8 mouse cellular contexts compared by ENCODE assay signal in genomic region chr2:167660611-167660971, GRCm38 (mm10). TPM values are rescaled to one million over a fixed set of nuclear protein-coding genes. Genes with fewer than 3 reads are reported as not detected.
DNase-seq lines count a peak whose midpoint lies in the region; ATAC-seq and TF ChIP-seq lines count a peak whose summit lies in the region.

No protein-coding gene starts in this region.

- H3K9me3 ChIP-seq in heart, postnatal 0 days (replicated peaks; ENCODE audit: control insufficient read depth, low read length): no peaks in the 10 kb centered on the region

- no peak for TF ChIP-seq POLR2A in bone marrow macrophage, adult 2 months (IDR thresholded peaks at IDR 0.05; ENCODE audit: borderline replicate concordance, low read depth, low read length)

- peak overlapping the region; percentile 87 for H3K4me3 ChIP-seq in left cerebral cortex, adult 2 months
- peak overlapping the region; percentile 79 for H3K4me3 ChIP-seq in bone marrow macrophage, adult 2 months (ENCODE audit: insufficient read depth, low read length)
- H3K4me3 ChIP-seq in heart, postnatal 0 days (ENCODE audit: low read depth, low read length): peak overlapping the region; percentile 90

- no peak for TF ChIP-seq CTCF in left cerebral cortex, adult 2 months (IDR thresholded peaks at IDR 0.05)
- no peak for TF ChIP-seq CTCF in bone marrow macrophage, adult 2 months (IDR thresholded peaks at IDR 0.05; ENCODE audit: low read depth, low read length)
- no peak for TF ChIP-seq CTCF in heart, postnatal 0 days (IDR thresholded peaks at IDR 0.05; ENCODE audit: low read depth)

- peaks cover 28% of the 10 kb centered on the region for H3K4me1 ChIP-seq in bone marrow macrophage, adult 2 months (ENCODE audit: control insufficient read depth, insufficient read depth, low read length)
- H3K4me1 ChIP-seq in heart, postnatal 0 days (ENCODE audit: control insufficient read depth, insufficient read depth): peaks cover 26% of the 10 kb centered on the region

- H3K9ac ChIP-seq in heart, postnatal 0 days (replicated peaks; ENCODE audit: low read depth, low read length): peak overlapping the region; percentile 92

- no peak for TF ChIP-seq EP300 in heart, postnatal 0 days (IDR thresholded peaks at IDR 0.05; ENCODE audit: low read depth)

- intact Hi-C loops in left cerebral cortex, adult 2 months (cut with DNase I): loop anchor here (2.0 kb wide), 1 partner anchor 26 kb away; no protein-coding TSS in a partner anchor
- intact Hi-C loops in left cerebral cortex, postnatal 4 days (cut with DNase I): no loop called here
- intact Hi-C loops in gastrocnemius, postnatal 14 days (cut with DNase I; ENCODE audit: low total_unique reads): no loop called here

- no peaks in the 10 kb centered on the region for H3K36me3 ChIP-seq in heart, postnatal 0 days (replicated peaks; ENCODE audit: control insufficient read depth, insufficient read depth, low read length)

- peak overlapping the region; percentile 99 for H3K4me2 ChIP-seq in heart, postnatal 0 days (ENCODE audit: low read depth, low read length)

- no peak for DNase-seq in left cerebral cortex, adult 2 months (ENCODE audit: extremely low spot score in 1 of 2, low spot score in 2 of 2)
- DNase-seq in left cerebral cortex, postnatal 4 days: no peak
- peak; percentile 7 for DNase-seq in heart, postnatal 0 days (ENCODE audit: low spot score)
- peak; percentile 18 for DNase-seq in lung, postnatal 25 days (ENCODE audit: low spot score)
- DNase-seq in layer of hippocampus, adult 9-11 months: no peak
- DNase-seq in adrenal gland, postnatal 10 days: no peak
- no peak for DNase-seq in gastrocnemius, postnatal 14 days

- ATAC-seq in heart, postnatal 0 days (ENCODE audit: insufficient read depth, low read depth): no peak

- H3K27me3 ChIP-seq in heart, postnatal 0 days (ENCODE audit: control insufficient read depth, insufficient read depth, low read length): no peaks in the 10 kb centered on the region

- H3K27ac ChIP-seq in left cerebral cortex, adult 2 months: peak overlapping the region; percentile 89
- H3K27ac ChIP-seq in bone marrow macrophage, adult 2 months (ENCODE audit: insufficient read depth, low read depth, low read length): peak overlapping the region; percentile 99
- peak overlapping the region; percentile 81 for H3K27ac ChIP-seq in heart, postnatal 0 days (ENCODE audit: low read depth)

- under 1% methylated on average over 12 of the region's 12 CpGs for WGBS in heart, postnatal 0 days

RNA-seq across cellular contexts. Expression of gene Gm20431, which starts 0.7 kb away (rescaled TPM):
- 10 to 100 TPM; 29.1 to 38.0 TPM for total RNA-seq in left cerebral cortex, adult 2 months (2021)
- total RNA-seq in left cerebral cortex, postnatal 4 days (2021): 10 to 100 TPM; 30.8 to 32.7 TPM
- 13.5 and 19.6 TPM in 2 replicates for polyA plus RNA-seq in bone marrow macrophage, adult 2 months (2012; ENCODE audit: insufficient read depth, insufficient read length, missing spikeins)
- total RNA-seq in heart, postnatal 0 days (2014; rRNA removed; ENCODE audit: low replicate concordance): 5.8 and 25.5 TPM in 2 replicates
- polyA plus RNA-seq in heart, postnatal 0 days (2015; fragmentation: Nextera tagmentation; extraction: Ambion mirVana): 2.7 and 5.1 TPM in 2 replicates
- 10 to 100 TPM; 16.4 to 17.5 TPM for total RNA-seq in adrenal gland, postnatal 10 days (2021)
- total RNA-seq in gastrocnemius, postnatal 14 days (2021): 10 to 100 TPM; 10.3 to 12.3 TPM

RNA-seq across cellular contexts. Expression of gene Cebpb, which starts 28.1 kb away (rescaled TPM):
- 10 to 100 TPM; 15.1 to 19.2 TPM for total RNA-seq in left cerebral cortex, adult 2 months (2021)
- total RNA-seq in left cerebral cortex, postnatal 4 days (2021): 1 to 10 TPM; 3.8 to 5.5 TPM
- polyA plus RNA-seq in bone marrow macrophage, adult 2 months (2012; ENCODE audit: insufficient read depth, insufficient read length, missing spikeins): 109 and 122 TPM in 2 replicates
- total RNA-seq in heart, postnatal 0 days (2014; rRNA removed; ENCODE audit: low replicate concordance): 43.5 and 50.8 TPM in 2 replicates
- 4.9 and 5.8 TPM in 2 replicates for polyA plus RNA-seq in heart, postnatal 0 days (2015; fragmentation: Nextera tagmentation; extraction: Ambion mirVana)
- 100 to 1,000 TPM; 269 to 439 TPM for total RNA-seq in adrenal gland, postnatal 10 days (2021)
- 100 to 1,000 TPM in 1 of 2 experiments, 10 to 100 TPM in 1; 66.9 to 120 TPM for total RNA-seq in gastrocnemius, postnatal 14 days (2021)

RNA-seq across cellular contexts. Expression of gene Ube2v1, which starts 28.7 kb away (rescaled TPM):
- 100 to 1,000 TPM; 244 to 274 TPM for total RNA-seq in left cerebral cortex, adult 2 months (2021)
- 100 to 1,000 TPM; 217 TPM for total RNA-seq in left cerebral cortex, postnatal 4 days (2021)
- 132 and 166 TPM in 2 replicates for polyA plus RNA-seq in bone marrow macrophage, adult 2 months (2012; ENCODE audit: insufficient read depth, insufficient read length, missing spikeins)
- total RNA-seq in heart, postnatal 0 days (2014; rRNA removed; ENCODE audit: low replicate concordance): 74.5 and 94.6 TPM in 2 replicates
- 150 and 152 TPM in 2 replicates for polyA plus RNA-seq in heart, postnatal 0 days (2015; fragmentation: Nextera tagmentation; extraction: Ambion mirVana)
- 100 to 1,000 TPM; 159 to 162 TPM for total RNA-seq in adrenal gland, postnatal 10 days (2021)
- 100 to 1,000 TPM; 158 to 180 TPM for total RNA-seq in gastrocnemius, postnatal 14 days (2021)

RNA-seq across cellular contexts. Expression of gene Tmem189, which starts 29.0 kb away (rescaled TPM):
- total RNA-seq in left cerebral cortex, adult 2 months (2021): 10 to 100 TPM; 42.3 to 43.0 TPM
- 10 to 100 TPM; 37.6 to 39.2 TPM for total RNA-seq in left cerebral cortex, postnatal 4 days (2021)
- polyA plus RNA-seq in bone marrow macrophage, adult 2 months (2012; ENCODE audit: insufficient read depth, insufficient read length, missing spikeins): 129 and 138 TPM in 2 replicates
- 76.8 and 84.3 TPM in 2 replicates for total RNA-seq in heart, postnatal 0 days (2014; rRNA removed; ENCODE audit: low replicate concordance)
- polyA plus RNA-seq in heart, postnatal 0 days (2015; fragmentation: Nextera tagmentation; extraction: Ambion mirVana): 37.6 and 39.3 TPM in 2 replicates
- total RNA-seq in adrenal gland, postnatal 10 days (2021): 10 to 100 TPM; 31.2 to 33.5 TPM
- total RNA-seq in gastrocnemius, postnatal 14 days (2021): 10 to 100 TPM; 18.1 to 22.8 TPM

Comparison
In these comparisons a context has a peak if more than half of its experiments do, and no peak if none do; other contexts are left out.
1. DNase-seq: peak in heart, postnatal 0 days (single experiment) and lung, postnatal 25 days (single experiment); none in left cerebral cortex, adult 2 months (0 of 2), left cerebral cortex, postnatal 4 days (single experiment), layer of hippocampus, adult 9-11 months (single experiment), adrenal gland, postnatal 10 days (single experiment) and gastrocnemius, postnatal 14 days (single experiment).
2. Peak in every context shown above with its lines, with median percentiles within 50 percentile points of each other: H3K27ac ChIP-seq and H3K4me3 ChIP-seq.